23 mouse cellular contexts compared by ENCODE assay signal in genomic region chr1:42395651-42396260, GRCm38 (mm10).
DNase-seq lines count a peak whose midpoint lies in the region; ATAC-seq lines count a peak whose summit lies in the region.
"Had no signal": no experiment of that assay in that cellular context is flagged by ENCODE, and none has a peak within 500 bp of the region (broad histone marks: within the 10 kb centered on the region; RNA-seq: fewer than 3 reads in every experiment).

No protein-coding gene starts in this region.

- no peak overlapping the region for H3K4me3 ChIP-seq in limb, embryonic 15.5 days
- H3K4me3 ChIP-seq: embryonic facial prominence, embryonic 15.5 days; erythroblast, embryonic 14.5 days; forebrain, embryonic 10.5 days; gastrocnemius, adult 2 months; heart, embryonic 15.5 days; hindbrain, embryonic 13.5 days had no signal

- H3K9ac ChIP-seq in limb, embryonic 15.5 days = no peak overlapping the region
- H3K9ac ChIP-seq: embryonic facial prominence, embryonic 15.5 days; heart, embryonic 15.5 days; hindbrain, embryonic 13.5 days had no signal

- H3K27ac ChIP-seq in limb, embryonic 15.5 days = no peak overlapping the region
- H3K27ac ChIP-seq: embryonic facial prominence, embryonic 15.5 days; gastrocnemius, adult 2 months; heart, embryonic 15.5 days; hindbrain, embryonic 13.5 days; hindbrain, postnatal 0 days had no signal

- WGBS in limb, embryonic 15.5 days = 47% methylated on average over 13 of the region's 13 CpGs

- intact Hi-C loops in left cerebral cortex, postnatal 14 days (cut with DNase I) = no loop called here

- no peak overlapping the region for H3K4me2 ChIP-seq in limb, embryonic 15.5 days
- H3K4me2 ChIP-seq: embryonic facial prominence, embryonic 15.5 days; heart, embryonic 11.5 days; heart, embryonic 15.5 days; hindbrain, embryonic 13.5 days had no signal

- H3K9me3 ChIP-seq in limb, embryonic 15.5 days = no peaks in the 10 kb centered on the region
- H3K9me3 ChIP-seq: embryonic facial prominence, embryonic 15.5 days; forebrain, embryonic 10.5 days; heart, embryonic 15.5 days; hindbrain, embryonic 13.5 days had no signal

- H3K4me1 ChIP-seq in limb, embryonic 15.5 days = peaks cover 9% of the 10 kb centered on the region
- H3K4me1 ChIP-seq: embryonic facial prominence, embryonic 15.5 days; heart, embryonic 15.5 days had no signal

- no peaks in the 10 kb centered on the region for H3K36me3 ChIP-seq in limb, embryonic 15.5 days
- H3K36me3 ChIP-seq: embryonic facial prominence, embryonic 15.5 days; forebrain, embryonic 10.5 days; heart, embryonic 15.5 days; hindbrain, embryonic 13.5 days had no signal

- DNase-seq in frontal cortex, postnatal 36 days (ENCODE audit: low spot score in 2 of 2) = peak; percentile 16 to 17
- DNase-seq in frontal cortex, postnatal 14 days (ENCODE audit: low spot score in 2 of 2) = no peak
- DNase-seq in left cerebral cortex, adult 9 months (ENCODE audit: low spot score in 2 of 2) = peak; percentile 13 to 38
- no peak for DNase-seq in left cerebral cortex, postnatal 14 days (ENCODE audit: low spot score in 2 of 2)
- peak; percentile 35 for DNase-seq in brain, adult 2 months (ENCODE audit: low read depth, low spot score)
- DNase-seq: adrenal gland, postnatal 14 days; cerebellum, postnatal 36 days; gastrocnemius, adult 2 months; gastrocnemius, postnatal 25 days; heart, adult 18-20 months; heart, postnatal 14 days had no signal

- 0 out of 2 replicates have a peak, but pooled peaks have one; percentile 48 for ATAC-seq in limb, embryonic 15.5 days (ENCODE audit: insufficient number of reproducible peaks, low FRiP score, low TSS enrichment, low read depth)
- ATAC-seq: activated CD4-positive, CD25-positive, alpha-beta regulatory T cell, adult 4 months; forebrain, embryonic 14.5 days; hindbrain, postnatal 0 days; Patski had no signal

- no peaks in the 10 kb centered on the region for H3K27me3 ChIP-seq in limb, embryonic 15.5 days
- H3K27me3 ChIP-seq: CH12.LX; embryonic facial prominence, embryonic 15.5 days; heart, embryonic 15.5 days; hindbrain, embryonic 13.5 days had no signal

Comparison
In these comparisons a context has a peak if more than half of its experiments do, and no peak if none do; other contexts are left out.
1. DNase-seq: peak in frontal cortex, postnatal 36 days (2 of 2), left cerebral cortex, adult 9 months (2 of 2) and brain, adult 2 months (single experiment); none in frontal cortex, postnatal 14 days (0 of 2) and left cerebral cortex, postnatal 14 days (0 of 2).